Mouse (Mus musculus) hindbrain, embryonic 10.5 days (tissue): Measurements from ENCODE around the gene Map3k14. TPM values are rescaled to one million over a fixed set of nuclear protein-coding genes. Genes with fewer than 3 reads are reported as not detected.

Experiments
- DNase-seq: peaks from one replicate; pipeline ENCODE4 v3.0.0-alpha.2; 2017; ENCODE audit warnings: low spot score
- H3K27ac ChIP-seq: fragments of 300-500 bp; sonication (generic); 2 replicates; pipeline ENCODE4 v1.5.1; 2016; ENCODE audit warnings: mild to moderate bottlenecking, moderate library complexity
- H3K27me3 ChIP-seq: fragments of 300-500 bp; sonication (generic); 2 replicates; pipeline ENCODE4 v1.6.1; 2016; ENCODE audit warnings: mild to moderate bottlenecking; ENCODE audit not compliant: poor library complexity, insufficient read depth, severe bottlenecking
- H3K36me3 ChIP-seq: fragments of 300-500 bp; sonication (generic); 2 replicates; pipeline ENCODE4 v1.6.1; 2016; ENCODE audit warnings: mild to moderate bottlenecking, moderate library complexity
- H3K4me1 ChIP-seq: fragments of 300-500 bp; sonication (generic); replicated peaks from 2 replicates; pipeline ENCODE4 v1.6.1; 2016; ENCODE audit warnings: mild to moderate bottlenecking
- H3K4me3 ChIP-seq: fragments of 300-500 bp; sonication (generic); 2 replicates; pipeline ENCODE4 v1.5.1; 2016; ENCODE audit warnings: mild to moderate bottlenecking, moderate library complexity
- H3K9me3 ChIP-seq: fragments of 300-500 bp; sonication (generic); 2 replicates; pipeline ENCODE4 v1.6.1; 2016; ENCODE audit warnings: mild to moderate bottlenecking, moderate library complexity
- WGBS: fragments of 180-500 bp; shearing (Covaris S2); methylation state at CpG from one replicate; pipeline ENCODE4 v1.1.7; 2016; 5-methylcytosine and 5-hydroxymethylcytosine counted together
- polyA plus RNA-seq: library from polyadenylated mRNA; unstranded; fragments of >200 nt; fragmentation: Nextera tagmentation; extraction: Ambion mirVana; gene quantifications from 2 replicates; pipeline ENCODE4 v1.2.1, GENCODE M21; 2016

The Map3k14 gene
- polyA plus RNA-seq = 3.9 and 4.2 TPM in 2 replicates

GRCm38 (mm10) chr11:103267346-103268219 lies at the start of gene Map3k14:
TSS of gene Map3k14 (minus strand) at chr11:103267472.
- 1% methylated on average over 55 of the region's 55 CpGs for WGBS
- Histone ChIP-seq H3K36me3 (no peaks in the 10 kb centered on the region), H3K4me3 (peak within 1 kb of the TSS; percentile 80), H3K27me3 (no peaks in the 10 kb centered on the region), H3K27ac (peak within 1 kb of the TSS; percentile 96), H3K4me1 (peaks cover 75% of the 10 kb centered on the region), H3K9me3 (no peaks in the 10 kb centered on the region)
- DNase-seq = peak; percentile 100

GRCm38 (mm10) chr11:103315379-103315778 lies 48.1 kb upstream of the Map3k14 start:
- no peak overlapping the region for H3K4me3 ChIP-seq
- H3K36me3 ChIP-seq = no peaks in the 10 kb centered on the region
- H3K4me1 ChIP-seq = peaks cover 13% of the 10 kb centered on the region
- DNase-seq = no peak
- 85% methylated on average over 5 of the region's 5 CpGs for WGBS
- H3K9me3 ChIP-seq = no peaks in the 10 kb centered on the region
- H3K27me3 ChIP-seq = peaks cover 24% of the 10 kb centered on the region; the same call in 1 of the 2 replicates
- no peak overlapping the region for H3K27ac ChIP-seq

- Histone ChIP-seq H3K4me3 (no peak overlapping the region), H3K9me3 (no peaks in the 10 kb centered on the region), H3K36me3 (no peaks in the 10 kb centered on the region), H3K27me3 (peaks cover 24% of the 10 kb centered on the region; the same call in 1 of the 2 replicates), H3K27ac (no peak overlapping the region), H3K4me1 (peaks cover 13% of the 10 kb centered on the region)
- no peak for DNase-seq
- WGBS = 80% methylated on average over 10 of the region's 10 CpGs
These were observed 47.6 kb upstream of the Map3k14 start for GRCm38 (mm10) chr11:103314736-103315374.

- 81% methylated on average over 6 of the region's 6 CpGs for WGBS
- DNase-seq = no peak
- Histone ChIP-seq H3K27ac (no peak overlapping the region), H3K9me3 (no peaks in the 10 kb centered on the region), H3K36me3 (no peaks in the 10 kb centered on the region), H3K4me1 (peaks cover 13% of the 10 kb centered on the region), H3K4me3 (no peak overlapping the region), H3K27me3 (peaks cover 24% of the 10 kb centered on the region; the same call in 1 of the 2 replicates)
These were observed 46.3 kb upstream of the Map3k14 start for GRCm38 (mm10) chr11:103313542-103313941.

GRCm38 (mm10) chr11:103312655-103313255 lies 45.5 kb upstream of the Map3k14 start:
- Histone ChIP-seq H3K27me3 (peaks cover 20% of the 10 kb centered on the region; the same call in 1 of the 2 replicates), H3K27ac (no peak overlapping the region), H3K36me3 (no peaks in the 10 kb centered on the region), H3K4me3 (no peak overlapping the region), H3K9me3 (no peaks in the 10 kb centered on the region), H3K4me1 (peaks cover 13% of the 10 kb centered on the region)
- no peak for DNase-seq
- 58% methylated on average over 8 of the region's 8 CpGs for WGBS

GRCm38 (mm10) chr11:103311960-103312611 lies 44.8 kb upstream of the Map3k14 start:
- DNase-seq = peak; percentile 62
- Histone ChIP-seq H3K27me3 (peaks cover 20% of the 10 kb centered on the region; the same call in 1 of the 2 replicates), H3K9me3 (no peaks in the 10 kb centered on the region), H3K4me1 (peaks cover 13% of the 10 kb centered on the region), H3K27ac (peak overlapping the region; percentile 82), H3K36me3 (no peaks in the 10 kb centered on the region), H3K4me3 (peak overlapping the region; percentile 53)
- WGBS = 7% methylated on average over 30 of the region's 30 CpGs

GRCm38 (mm10) chr11:103309956-103310574 lies 42.8 kb upstream of the Map3k14 start:
- H3K27ac ChIP-seq = no peak overlapping the region
- DNase-seq = no peak
- H3K36me3 ChIP-seq = no peaks in the 10 kb centered on the region
- H3K4me3 ChIP-seq = no peak overlapping the region
- H3K27me3 ChIP-seq = peaks cover 20% of the 10 kb centered on the region; the same call in 1 of the 2 replicates
- no peaks in the 10 kb centered on the region for H3K9me3 ChIP-seq
- 85% methylated on average over 10 of the region's 10 CpGs for WGBS
- peaks cover 13% of the 10 kb centered on the region for H3K4me1 ChIP-seq

- Histone ChIP-seq H3K36me3 (no peaks in the 10 kb centered on the region), H3K27me3 (peaks cover 19% of the 10 kb centered on the region; the same call in 1 of the 2 replicates), H3K9me3 (no peaks in the 10 kb centered on the region), H3K4me3 (no peak overlapping the region), H3K4me1 (peaks cover 12% of the 10 kb centered on the region), H3K27ac (no peak overlapping the region)
- WGBS = 75% methylated on average over 8 of the region's 8 CpGs
- no peak for DNase-seq
These were observed 40.6 kb upstream of the Map3k14 start for GRCm38 (mm10) chr11:103307910-103308309.

GRCm38 (mm10) chr11:103304525-103304924 lies 37.3 kb upstream of the Map3k14 start:
- no peaks in the 10 kb centered on the region for H3K36me3 ChIP-seq
- WGBS = 86% methylated on average over 9 of the region's 9 CpGs
- H3K27me3 ChIP-seq = no peaks in the 10 kb centered on the region
- H3K4me3 ChIP-seq = no peak overlapping the region
- H3K9me3 ChIP-seq = no peaks in the 10 kb centered on the region
- no peak for DNase-seq
- H3K4me1 ChIP-seq = no peaks in the 10 kb centered on the region
- H3K27ac ChIP-seq = no peak overlapping the region

- Histone ChIP-seq H3K4me1 (peaks cover 10% of the 10 kb centered on the region), H3K36me3 (no peaks in the 10 kb centered on the region), H3K4me3 (no peak overlapping the region), H3K27ac (no peak overlapping the region), H3K9me3 (no peaks in the 10 kb centered on the region), H3K27me3 (no peaks in the 10 kb centered on the region)
- 95% methylated on average over 7 of the region's 7 CpGs for WGBS
- no peak for DNase-seq
These were observed 27.5 kb upstream of the Map3k14 start for GRCm38 (mm10) chr11:103294772-103295171.

- DNase-seq = no peak
- H3K9me3 ChIP-seq = no peaks in the 10 kb centered on the region
- peaks cover 10% of the 10 kb centered on the region for H3K4me1 ChIP-seq
- no peaks in the 10 kb centered on the region for H3K36me3 ChIP-seq
- 80% methylated on average over 6 of the region's 6 CpGs for WGBS
- no peak overlapping the region for H3K4me3 ChIP-seq
- no peaks in the 10 kb centered on the region for H3K27me3 ChIP-seq
- no peak overlapping the region for H3K27ac ChIP-seq
These were observed 26.8 kb upstream of the Map3k14 start for GRCm38 (mm10) chr11:103294066-103294465.

GRCm38 (mm10) chr11:103292890-103293287 lies 25.6 kb upstream of the Map3k14 start:
- no peaks in the 10 kb centered on the region for H3K36me3 ChIP-seq
- H3K4me3 ChIP-seq = no peak overlapping the region
- no peaks in the 10 kb centered on the region for H3K27me3 ChIP-seq
- no peak overlapping the region for H3K27ac ChIP-seq
- H3K4me1 ChIP-seq = peaks cover 15% of the 10 kb centered on the region
- 74% methylated on average over 5 of the region's 5 CpGs for WGBS
- no peaks in the 10 kb centered on the region for H3K9me3 ChIP-seq
- no peak for DNase-seq
